Comparison of ENCODE assay signal across 10 mouse cellular contexts in genomic region chr6:89006997-89007396, GRCm38 (mm10).
A peak's percentile ranks its signal among the peaks of the same experiment; 100 is the strongest.
DNase-seq lines count a peak whose midpoint lies in the region; ATAC-seq and TF ChIP-seq lines count a peak whose summit lies in the region.
"Had no signal": no experiment of that assay in that cellular context is flagged by ENCODE, and none has a peak within 500 bp of the region (broad histone marks: within the 10 kb centered on the region; RNA-seq: fewer than 3 reads in every experiment).

No protein-coding gene starts in this region.

- H3K27ac ChIP-seq in intestine, embryonic 14.5 days (ENCODE audit: low read depth), result no peak overlapping the region
- H3K27ac ChIP-seq in intestine, postnatal 0 days (ENCODE audit: low read depth, low read length), result no peak overlapping the region
- H3K27ac ChIP-seq in hindbrain, embryonic 10.5 days, result peak overlapping the region; percentile 90
- H3K27ac ChIP-seq in neural tube, embryonic 11.5 days (ENCODE audit: low read depth, low read length), result peak overlapping the region; percentile 88

- H3K4me3 ChIP-seq in intestine, embryonic 14.5 days (ENCODE audit: low read depth, low read length), result no peak overlapping the region
- no peak overlapping the region for H3K4me3 ChIP-seq in intestine, postnatal 0 days (ENCODE audit: low read depth, low read length)
- H3K4me3 ChIP-seq in hindbrain, embryonic 10.5 days, result 0 out of 2 replicates have a peak overlapping the region, but pooled peaks have one; percentile 3
- no peak overlapping the region for H3K4me3 ChIP-seq in neural tube, embryonic 11.5 days (ENCODE audit: low read depth, low read length)

- no peak for DNase-seq in intestine, embryonic 14.5 days (ENCODE audit: low spot score)
- DNase-seq in embryo, embryonic 10 days (ENCODE audit: low spot score), result peak; percentile 56
- DNase-seq in hindbrain, embryonic 10.5 days (ENCODE audit: low spot score), result peak; percentile 56
- DNase-seq in neural tube, embryonic 11.5 days (ENCODE audit: low spot score), result peak; percentile 58
- DNase-seq in left cerebral cortex, adult 11 months (ENCODE audit: low spot score), result no peak
- no peak for DNase-seq in kidney, postnatal 10 days
- no peak for DNase-seq in cerebellum, postnatal 4 days (ENCODE audit: low spot score in 2 of 2)
- DNase-seq: left cerebral cortex, postnatal 4 days had no signal

- H3K27me3 ChIP-seq in intestine, embryonic 14.5 days (replicated peaks; ENCODE audit: control insufficient read depth, insufficient read depth, low read length), result no peaks in the 10 kb centered on the region
- no peaks in the 10 kb centered on the region for H3K27me3 ChIP-seq in intestine, postnatal 0 days (replicated peaks; ENCODE audit: control insufficient read depth, insufficient read depth, low read length)
- peaks cover 12% of the 10 kb centered on the region; the same call in 1 of the 2 replicates for H3K27me3 ChIP-seq in hindbrain, embryonic 10.5 days (ENCODE audit: insufficient read depth, poor library complexity, severe bottlenecking)
- H3K27me3 ChIP-seq in neural tube, embryonic 11.5 days (ENCODE audit: control insufficient read depth, insufficient read depth, low read length), result no peaks in the 10 kb centered on the region

- 44% methylated on average over 17 of the region's 17 CpGs for WGBS in intestine, embryonic 14.5 days
- WGBS in intestine, postnatal 0 days, result 53% methylated on average over 17 of the region's 17 CpGs
- WGBS in hindbrain, embryonic 10.5 days, result 26% methylated on average over 17 of the region's 17 CpGs
- 25% methylated on average over 17 of the region's 17 CpGs for WGBS in neural tube, embryonic 11.5 days

- H3K9me3 ChIP-seq in intestine, embryonic 14.5 days (ENCODE audit: control insufficient read depth, low read length), result no peaks in the 10 kb centered on the region
- H3K9me3 ChIP-seq in intestine, postnatal 0 days (ENCODE audit: control insufficient read depth), result no peaks in the 10 kb centered on the region
- no peaks in the 10 kb centered on the region for H3K9me3 ChIP-seq in hindbrain, embryonic 10.5 days
- H3K9me3 ChIP-seq in neural tube, embryonic 11.5 days (ENCODE audit: control insufficient read depth, low read length), result no peaks in the 10 kb centered on the region

- no peak for TF ChIP-seq CTCF in intestine, postnatal 0 days (IDR thresholded peaks at IDR 0.05; ENCODE audit: low read depth)

- H3K36me3 ChIP-seq in intestine, embryonic 14.5 days (ENCODE audit: control insufficient read depth, insufficient read depth, low read length), result no peaks in the 10 kb centered on the region
- H3K36me3 ChIP-seq in intestine, postnatal 0 days (ENCODE audit: control insufficient read depth, insufficient read depth), result no peaks in the 10 kb centered on the region
- no peaks in the 10 kb centered on the region for H3K36me3 ChIP-seq in hindbrain, embryonic 10.5 days
- no peaks in the 10 kb centered on the region for H3K36me3 ChIP-seq in neural tube, embryonic 11.5 days (ENCODE audit: control insufficient read depth, insufficient read depth, low read length)

- H3K9ac ChIP-seq in intestine, embryonic 14.5 days (ENCODE audit: low read length), result no peak overlapping the region
- H3K9ac ChIP-seq in intestine, postnatal 0 days (ENCODE audit: low read depth, low read length), result no peak overlapping the region
- no peak overlapping the region for H3K9ac ChIP-seq in neural tube, embryonic 11.5 days (ENCODE audit: low read length)

- no peak for ATAC-seq in intestine, embryonic 14.5 days (replicated peaks; ENCODE audit: low FRiP score, low TSS enrichment, low read depth)
- no peak for ATAC-seq in intestine, postnatal 0 days
- peak; percentile 35; the same call in 1 of the 2 replicates for ATAC-seq in neural tube, embryonic 11.5 days (ENCODE audit: insufficient read depth, low FRiP score, low TSS enrichment)
- ATAC-seq: inflammation-experienced regulatory T-cells, adult 6 months had no signal

- peaks cover 16% of the 10 kb centered on the region for H3K4me1 ChIP-seq in intestine, embryonic 14.5 days (replicated peaks; ENCODE audit: control insufficient read depth, insufficient read depth, low read length)
- H3K4me1 ChIP-seq in intestine, postnatal 0 days (replicated peaks; ENCODE audit: control insufficient read depth, insufficient read depth, low read length), result no peaks in the 10 kb centered on the region
- peaks cover 82% of the 10 kb centered on the region for H3K4me1 ChIP-seq in hindbrain, embryonic 10.5 days (replicated peaks)
- peaks cover 26% of the 10 kb centered on the region for H3K4me1 ChIP-seq in neural tube, embryonic 11.5 days (ENCODE audit: control insufficient read depth, insufficient read depth, low read length)

- peak overlapping the region; percentile 26; the same call in 1 of the 2 replicates for H3K4me2 ChIP-seq in intestine, embryonic 14.5 days (ENCODE audit: low read length)
- no peak overlapping the region for H3K4me2 ChIP-seq in intestine, postnatal 0 days (replicated peaks; ENCODE audit: low read depth)
- no peak overlapping the region for H3K4me2 ChIP-seq in neural tube, embryonic 11.5 days (ENCODE audit: low read depth)

Comparison
In these comparisons a context has a peak if more than half of its experiments do, and no peak if none do; other contexts are left out.
1. DNase-seq: peak in embryo, embryonic 10 days (single experiment), hindbrain, embryonic 10.5 days (single experiment) and neural tube, embryonic 11.5 days (single experiment); none in intestine, embryonic 14.5 days (single experiment), left cerebral cortex, adult 11 months (single experiment), kidney, postnatal 10 days (single experiment) and cerebellum, postnatal 4 days (0 of 2).
2. H3K27ac ChIP-seq: peak in hindbrain, embryonic 10.5 days (single experiment) and neural tube, embryonic 11.5 days (single experiment); none in intestine, embryonic 14.5 days (single experiment) and intestine, postnatal 0 days (single experiment).